Mouse (Mus musculus) kidney, adult 9 months (tissue): ENCODE data around the gene Celf5.

Experiments used
- DNase-seq: peaks from one replicate; pipeline ENCODE4 v3.0.0; 2022

Gene Celf5

DNA sequence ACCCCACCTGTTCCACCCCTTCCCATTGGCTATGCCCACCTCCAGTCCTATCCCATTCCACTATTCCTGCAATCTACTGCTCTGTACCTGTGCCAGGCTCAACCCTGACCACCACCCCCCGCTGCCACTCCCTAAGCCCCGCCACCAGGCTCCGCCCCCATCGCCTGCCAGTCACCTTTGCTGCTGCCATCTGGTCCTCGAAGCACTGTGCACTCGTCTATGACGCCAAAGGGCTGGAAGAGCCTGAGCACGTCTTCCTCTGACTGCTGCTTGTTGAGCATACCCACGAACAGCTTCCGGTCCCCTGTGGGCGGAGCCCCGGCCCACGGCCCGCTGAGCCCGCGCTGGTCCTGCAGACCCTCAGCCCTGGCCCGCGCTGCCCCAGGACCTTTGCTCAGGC is 12.1 kb downstream of the Celf5 start:
- DNase-seq = no peak

DNA sequence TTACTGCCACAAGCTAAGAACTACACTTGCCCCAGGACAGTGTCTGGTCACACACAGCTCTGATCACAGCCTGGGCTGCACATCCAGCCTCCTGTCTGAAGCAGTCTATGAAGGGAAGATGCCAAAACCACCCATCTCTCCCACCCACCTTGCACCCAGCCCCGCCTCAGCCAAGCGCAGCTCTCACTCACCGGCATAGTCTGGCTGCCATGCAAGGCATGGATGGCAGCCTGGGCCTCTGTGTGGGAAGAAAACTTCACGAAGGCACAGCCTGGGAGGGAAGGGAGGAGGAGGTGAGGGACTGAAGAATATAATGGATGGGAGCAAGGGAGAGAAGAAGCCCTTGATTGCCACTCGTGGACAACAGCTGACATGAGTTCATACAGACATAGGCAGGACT is 13.3 kb downstream of the Celf5 start:
- no peak for DNase-seq

DNA sequence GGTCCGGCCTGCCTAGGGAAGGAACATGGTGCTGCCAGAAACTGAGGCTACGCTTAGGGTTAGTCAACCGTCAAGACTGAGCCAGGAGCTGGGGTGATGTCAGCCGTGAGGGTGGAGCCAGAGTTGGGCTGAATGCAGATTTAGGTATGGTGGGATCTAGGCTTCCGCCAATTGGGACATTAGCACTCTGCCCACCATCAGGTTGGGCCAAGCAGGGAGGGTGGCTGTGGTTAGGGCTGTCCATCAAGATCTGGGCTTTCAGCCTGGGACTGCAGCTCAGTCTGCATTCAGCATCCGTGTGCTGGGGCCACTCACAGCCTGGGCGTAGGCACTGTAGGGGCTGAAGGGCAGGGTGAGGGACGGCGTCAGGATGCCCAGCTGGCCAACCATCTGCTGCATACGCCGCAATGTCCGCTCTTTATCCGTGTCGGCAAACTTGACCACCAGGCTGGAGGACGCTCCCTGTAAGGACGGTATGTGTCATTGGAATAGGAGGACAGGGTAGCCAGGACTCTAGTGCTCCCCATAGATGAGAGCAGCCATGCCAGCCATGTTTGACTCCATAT is 14.8 kb downstream of the Celf5 start:
- no peak for DNase-seq

DNA sequence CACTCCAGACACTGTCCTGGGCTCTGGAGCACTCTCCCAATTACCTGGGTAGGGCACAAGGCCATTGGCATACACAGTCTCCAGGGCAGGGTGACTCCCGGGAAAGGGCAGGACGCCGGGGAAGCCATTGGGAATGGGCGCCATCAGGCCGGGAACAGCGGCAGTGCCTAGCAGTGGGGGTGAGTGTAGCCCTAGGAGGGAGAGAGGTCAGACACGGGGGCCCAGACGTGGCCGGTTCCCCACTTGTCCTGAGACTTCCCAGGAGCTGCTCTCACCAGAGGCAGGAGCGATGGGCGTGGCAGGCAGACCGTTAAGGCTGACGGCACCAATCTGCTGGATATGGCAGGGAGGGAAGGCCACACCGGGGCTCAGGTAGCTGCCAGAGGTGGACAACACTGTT is 15.6 kb downstream of the Celf5 start:
- no peak for DNase-seq

DNA sequence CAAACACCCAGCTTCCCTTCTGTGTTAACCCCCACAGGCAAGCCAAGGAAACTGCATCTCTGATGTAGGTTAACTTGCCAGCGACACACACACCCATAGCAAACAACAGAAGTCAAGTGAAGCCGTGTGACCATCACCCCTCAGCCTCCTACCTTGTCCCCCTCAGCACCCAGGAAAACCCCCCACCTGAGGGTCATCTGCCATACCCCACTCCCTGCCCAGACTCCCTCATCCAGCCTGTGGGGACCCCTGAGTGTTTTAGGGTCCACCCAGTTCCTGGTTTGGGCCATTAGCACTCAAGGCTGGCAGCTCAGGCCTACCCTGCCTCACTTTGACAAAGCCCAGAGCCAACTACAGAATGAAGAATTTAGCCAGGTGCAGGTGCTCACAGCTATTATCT is 16.4 kb downstream of the Celf5 start:
- no peak for DNase-seq

DNA sequence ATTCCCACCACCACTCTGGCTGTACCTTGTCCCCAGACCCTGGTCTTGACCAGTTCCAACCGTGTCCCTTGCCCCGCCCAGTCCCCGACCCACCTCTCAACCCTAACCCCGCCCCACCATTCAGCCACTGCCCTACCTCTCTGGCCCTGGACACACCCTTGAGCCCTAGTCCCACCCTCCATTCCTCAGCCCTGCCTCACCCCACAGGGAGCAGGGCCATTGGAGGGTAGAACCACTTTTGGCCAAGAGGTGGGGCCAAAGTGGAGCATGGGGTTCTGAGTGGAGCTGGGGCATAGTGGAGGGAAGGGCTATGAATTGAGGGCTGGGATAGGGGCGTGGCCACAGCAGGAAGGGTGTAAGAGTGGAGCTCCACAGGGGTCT is 17.3 kb downstream of the Celf5 start:
- no peak for DNase-seq

DNA sequence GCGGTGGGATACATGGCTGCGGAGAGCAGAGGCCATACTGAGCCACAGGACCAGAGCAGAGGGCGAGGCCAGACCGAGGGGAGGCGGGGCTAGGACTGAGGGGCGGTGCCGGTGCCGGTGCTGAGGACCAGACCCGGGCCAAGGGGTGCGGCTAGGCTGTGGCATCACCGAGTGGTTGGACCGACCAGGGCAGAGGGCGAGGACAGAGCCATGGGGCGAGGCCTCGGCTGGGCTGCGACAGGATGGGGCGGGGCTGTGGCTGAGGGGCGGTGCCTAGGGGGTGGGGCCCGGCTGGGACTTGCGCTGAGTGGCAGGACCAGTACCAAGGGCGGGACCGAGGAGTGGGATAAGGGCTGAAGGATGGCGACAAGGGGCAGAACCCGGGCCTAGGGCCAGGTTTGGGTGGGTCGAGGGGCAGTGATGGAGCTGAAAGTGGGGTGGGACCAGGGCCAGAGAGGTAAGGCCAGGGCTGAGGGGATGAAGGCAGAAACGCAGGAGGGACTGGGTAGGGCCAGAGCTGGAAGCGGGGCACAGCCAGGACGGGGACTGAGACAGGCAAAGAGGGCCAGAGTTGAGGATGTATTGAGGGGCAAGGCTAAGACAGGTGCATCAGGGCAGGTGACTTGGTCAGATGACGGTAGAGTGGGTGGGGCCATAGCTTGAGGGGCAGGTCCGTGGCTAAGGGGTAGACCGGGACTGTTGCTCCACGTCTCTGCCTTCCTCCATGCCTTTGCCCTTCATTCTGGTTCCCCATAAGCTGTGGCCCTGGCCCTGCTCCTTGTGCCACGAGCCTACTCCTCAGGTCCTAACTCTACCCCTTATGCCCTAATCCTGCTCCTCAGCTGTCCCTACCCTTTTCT is 17.9 kb downstream of the Celf5 start:
- peak; percentile 30 for DNase-seq

DNA sequence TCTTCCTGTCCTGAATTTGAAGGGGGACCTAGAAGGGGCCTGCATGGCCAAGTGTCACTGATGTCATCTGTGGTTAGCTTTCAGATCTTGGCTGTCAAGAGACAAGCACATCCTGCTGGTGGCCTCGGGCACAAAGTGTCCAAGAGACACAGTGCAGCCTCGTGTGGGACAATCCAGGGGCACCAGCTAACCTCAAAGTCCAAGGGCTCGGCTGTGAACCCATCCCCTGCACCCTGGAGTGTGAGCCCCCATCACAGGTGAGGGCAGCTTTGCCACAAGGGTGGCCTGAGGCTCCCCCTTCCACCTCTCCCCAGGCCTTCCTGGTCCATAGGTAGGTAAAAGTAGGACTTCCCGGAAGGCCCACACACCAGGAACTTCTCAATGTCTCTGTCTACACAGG is 19.0 kb downstream of the Celf5 start:
- no peak for DNase-seq

DNA sequence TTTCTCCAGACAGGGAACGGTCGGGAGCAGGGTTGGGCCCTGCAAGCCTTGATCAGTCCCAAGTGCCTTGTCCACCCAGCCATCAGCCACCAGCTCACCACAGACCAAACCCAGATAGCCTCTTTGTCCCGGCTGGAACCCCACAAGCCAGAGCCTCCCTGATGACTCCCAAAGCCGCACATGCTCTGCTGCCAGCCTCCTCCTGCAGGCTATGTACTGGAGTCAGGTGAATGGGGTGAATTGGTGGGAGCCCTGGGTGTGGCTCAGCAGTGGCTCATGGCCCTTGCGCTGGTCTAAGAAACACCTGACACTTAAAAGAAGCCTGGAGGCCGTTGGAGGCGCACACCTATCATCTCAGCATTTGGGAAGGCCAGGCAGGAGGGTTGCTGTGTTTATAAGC is 19.6 kb downstream of the Celf5 start:
- no peak for DNase-seq

DNA sequence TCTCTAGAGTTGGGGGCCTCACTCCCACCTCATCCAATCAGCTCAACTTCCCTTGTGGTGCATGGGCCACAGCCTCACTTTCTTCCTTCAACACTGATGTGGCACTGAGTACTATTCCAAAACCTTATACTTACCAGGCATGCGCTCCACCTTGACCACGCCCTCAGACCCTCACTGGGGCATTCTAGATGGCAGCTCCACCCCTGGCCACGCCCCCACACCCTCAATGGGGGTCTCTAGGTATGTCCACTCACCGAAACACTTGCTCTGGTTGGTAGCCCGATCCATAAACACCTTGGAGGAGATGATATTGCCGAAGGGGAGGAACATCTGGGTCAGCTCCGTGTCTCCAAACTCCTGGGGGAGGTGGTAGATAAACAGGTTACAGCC is 20.1 kb downstream of the Celf5 start:
- DNase-seq = no peak

DNA sequence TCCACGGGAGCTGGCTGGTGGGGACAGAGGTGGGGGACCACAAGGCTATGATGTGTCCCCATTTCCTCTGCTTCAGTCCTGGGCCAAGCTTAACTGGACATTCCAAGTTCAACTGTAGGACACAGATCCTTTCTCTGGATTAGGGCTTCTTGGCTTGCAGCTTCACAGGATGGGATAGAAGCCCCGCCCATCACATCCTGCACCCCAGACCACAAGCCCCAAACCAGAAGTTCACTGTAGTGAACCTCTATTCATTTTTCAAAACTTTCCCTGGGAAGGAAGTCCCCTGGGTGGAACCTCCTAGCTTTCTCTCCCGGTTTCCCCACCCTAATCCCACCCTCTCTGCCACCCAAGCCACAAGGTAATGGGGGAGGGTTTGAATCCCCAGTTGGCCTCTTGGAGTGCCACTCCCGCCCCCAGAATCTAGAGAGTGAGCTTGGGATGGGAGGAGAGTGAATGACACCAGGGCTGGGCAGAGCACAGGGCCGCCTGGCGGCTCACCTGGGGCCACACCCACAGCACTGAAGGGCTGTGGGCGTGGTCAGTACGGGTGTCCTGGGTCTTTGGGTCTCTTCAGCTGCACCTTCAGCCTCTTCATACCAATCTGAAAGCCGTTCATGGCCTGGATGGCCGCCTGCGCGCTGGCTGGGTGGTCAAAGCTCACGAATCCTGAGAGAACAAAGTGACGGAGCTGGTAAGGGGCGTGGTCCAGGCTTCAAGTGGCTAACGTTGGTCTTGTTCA is 20.7 kb downstream of the Celf5 start:
- no peak for DNase-seq

DNA sequence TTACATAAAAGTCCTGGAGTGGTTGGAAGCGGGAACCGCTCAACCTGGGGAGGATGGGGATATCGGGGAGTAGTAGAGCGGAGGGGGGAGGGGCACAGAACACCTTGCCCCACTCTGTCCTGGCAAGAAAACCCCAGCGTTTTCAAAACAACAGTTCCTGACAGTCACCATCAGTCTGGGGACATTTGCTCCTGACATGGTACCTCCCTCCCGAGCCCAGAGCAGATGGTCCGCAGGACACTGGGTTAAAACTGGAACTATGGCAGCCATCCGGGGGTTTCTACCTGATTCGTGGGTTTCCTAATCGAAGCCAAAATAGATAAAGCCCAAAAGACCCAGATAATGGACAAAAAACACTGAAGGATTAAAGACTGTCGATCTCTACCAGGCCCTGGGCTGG is 21.6 kb downstream of the Celf5 start:
- DNase-seq = no peak

DNA sequence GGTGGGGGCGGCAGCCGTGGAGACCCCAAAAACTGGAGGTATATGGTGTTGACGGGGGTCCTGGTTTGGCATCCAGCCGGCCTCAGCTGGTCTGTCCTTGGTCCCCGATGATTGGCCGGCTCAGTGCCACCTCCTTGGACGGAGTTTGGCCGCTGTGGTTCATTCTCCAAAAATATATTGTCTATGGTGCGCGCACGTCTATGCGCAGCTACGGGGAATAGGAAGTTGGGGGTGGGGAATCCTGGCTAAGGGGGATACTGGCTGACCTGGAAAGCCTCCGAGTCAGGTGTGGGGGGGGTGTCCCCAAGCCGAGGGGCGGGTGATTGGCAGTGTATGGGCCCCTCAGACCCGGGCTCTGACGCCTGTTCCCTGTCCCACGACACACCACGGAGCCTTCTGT is 22.0 kb downstream of the Celf5 start:
- DNase-seq = no peak

DNA sequence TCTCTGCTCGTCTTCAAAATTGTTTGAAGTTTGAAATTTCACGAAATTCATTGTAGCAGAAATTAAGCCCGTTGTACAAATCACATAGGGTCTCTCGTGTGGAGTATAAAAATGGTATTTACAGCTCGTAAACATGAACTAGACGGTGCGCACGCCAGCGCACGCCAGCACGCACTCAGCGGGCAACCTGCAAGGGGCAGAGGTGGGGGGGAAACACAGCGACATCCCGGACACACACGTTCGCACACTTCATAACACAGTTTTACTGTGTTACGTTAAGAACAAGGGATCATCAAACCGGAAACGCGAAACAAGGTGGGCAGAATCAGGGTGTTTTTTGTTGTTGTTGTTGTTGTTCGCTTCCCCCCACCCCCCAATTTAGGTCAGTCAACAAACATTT is 23.1 kb downstream of the Celf5 start:
- no peak for DNase-seq

DNA sequence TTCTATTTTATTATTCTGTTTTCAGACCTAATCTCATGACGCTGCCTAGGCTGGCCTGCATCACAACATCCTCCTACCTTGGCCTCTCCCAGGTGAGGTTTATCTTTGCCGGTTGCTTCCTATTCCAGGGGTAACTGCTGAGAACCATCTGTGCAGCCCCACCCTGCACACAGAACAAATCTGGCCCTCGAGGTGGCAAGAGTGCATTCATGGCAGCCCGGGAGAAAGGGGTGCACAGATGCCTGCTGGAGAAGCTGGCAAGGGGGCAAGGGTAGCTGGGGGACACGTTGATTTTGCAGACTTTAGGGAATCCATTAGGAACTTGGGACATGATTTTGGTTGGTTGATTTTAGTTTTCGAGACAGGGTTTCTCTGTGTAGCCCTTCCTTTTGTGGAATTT is 24.2 kb downstream of the Celf5 start:
- no peak for DNase-seq

DNA sequence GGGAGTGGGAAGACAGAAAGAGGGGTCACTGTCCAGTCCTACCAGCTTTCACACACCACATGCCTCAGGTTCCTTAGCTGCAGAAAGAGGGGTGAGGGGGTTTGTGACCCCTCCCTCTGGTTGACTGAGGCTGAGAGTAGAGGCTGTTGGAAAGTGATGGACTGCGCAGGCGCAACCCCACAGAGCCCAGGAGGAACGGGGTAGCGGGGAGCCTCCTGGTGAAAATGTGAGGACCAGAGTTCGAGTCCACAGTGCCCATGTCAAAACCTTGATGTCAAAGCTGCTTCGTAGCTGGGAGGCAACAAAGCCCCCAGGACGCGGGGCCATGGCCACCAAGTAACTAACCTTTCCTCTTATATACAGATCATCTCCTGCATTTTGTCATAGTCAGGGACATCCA is 24.9 kb downstream of the Celf5 start:
- no peak for DNase-seq

DNA sequence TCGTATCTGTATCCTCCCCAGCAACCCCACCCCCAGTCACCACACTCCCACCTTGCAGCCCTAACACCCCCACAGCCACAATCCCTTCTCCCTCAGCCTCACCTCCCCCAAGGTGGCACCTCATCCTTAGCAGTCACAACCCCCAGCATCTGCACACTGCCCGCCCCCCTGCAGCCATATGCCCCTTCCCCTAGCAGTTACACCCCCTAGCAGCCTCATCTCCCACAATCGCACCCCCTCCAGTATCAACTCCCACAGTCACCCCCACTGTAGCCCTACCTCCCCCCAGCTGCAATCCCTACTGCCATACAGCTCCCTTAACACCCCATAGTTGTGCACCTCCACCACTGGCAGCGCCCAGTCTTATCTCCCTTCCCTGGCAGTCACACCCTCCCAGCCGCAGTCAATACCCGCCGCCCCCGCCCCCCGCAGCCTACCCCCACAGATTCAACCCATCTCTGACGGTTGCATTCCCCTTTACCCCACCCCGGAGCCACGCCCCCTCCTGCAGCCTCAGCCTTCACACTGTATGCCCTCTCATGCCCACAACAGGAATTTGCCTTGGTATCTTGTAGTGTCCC is 25.4 kb downstream of the Celf5 start:
- no peak for DNase-seq

DNA sequence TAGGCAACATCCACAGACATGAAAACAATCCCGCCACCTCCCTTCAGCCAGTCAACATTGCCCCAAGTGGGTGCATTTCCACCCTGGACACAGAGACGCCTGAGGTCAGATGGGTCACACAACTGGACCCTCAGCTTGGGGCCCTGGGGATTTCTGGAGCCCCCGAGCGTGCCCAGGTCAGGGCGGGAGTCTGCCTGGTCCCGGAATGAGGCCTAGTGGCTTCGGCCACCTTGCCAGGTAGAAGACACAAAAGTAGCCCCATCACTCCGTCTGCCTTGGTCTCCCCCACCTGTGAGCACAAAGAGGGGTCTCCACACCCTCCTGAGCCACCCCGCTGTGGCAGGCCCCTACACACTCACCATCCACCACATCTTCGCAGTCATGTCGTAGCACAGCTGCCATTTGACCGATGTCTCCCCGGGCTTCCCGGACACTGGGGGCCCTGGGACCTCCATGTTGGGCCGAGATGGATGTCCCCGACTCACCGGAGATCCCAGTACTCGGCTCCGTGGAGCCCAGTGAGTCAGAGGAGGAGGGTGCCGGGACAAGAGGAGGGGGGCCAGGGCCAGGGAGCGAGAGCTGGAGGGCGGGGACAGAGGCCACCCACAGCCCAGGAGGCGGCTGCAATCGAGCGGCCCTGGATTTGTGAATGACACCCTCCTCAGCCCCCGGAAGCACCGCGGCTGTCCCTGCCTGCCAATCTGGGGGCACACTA is 27.2 kb downstream of the Celf5 start, which contains the start of gene Nfic:
TSS of gene Nfic (minus strand) at position 455 of the 715 bp plus-strand sequence.
- no peak for DNase-seq

DNA sequence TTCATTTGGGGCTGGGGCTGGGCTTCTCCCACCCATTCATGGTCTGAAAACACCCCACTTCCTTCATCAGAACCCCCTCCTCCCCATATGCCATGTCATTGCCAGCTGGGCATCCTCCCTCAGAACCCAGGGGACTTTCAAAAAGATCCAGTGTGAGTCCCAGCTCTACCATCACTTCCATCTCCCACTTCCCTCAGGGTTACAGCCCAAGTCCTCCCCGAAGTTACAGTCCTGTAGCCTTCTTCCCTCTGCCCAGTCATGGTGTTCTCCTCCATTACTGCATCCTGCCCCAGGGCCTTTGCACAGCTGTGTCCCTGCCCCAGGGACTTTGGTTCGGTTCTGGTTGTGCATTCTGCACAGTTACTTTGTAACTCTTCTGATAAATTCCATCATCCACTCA is 28.4 kb downstream of the Celf5 start:
- no peak for DNase-seq

DNA sequence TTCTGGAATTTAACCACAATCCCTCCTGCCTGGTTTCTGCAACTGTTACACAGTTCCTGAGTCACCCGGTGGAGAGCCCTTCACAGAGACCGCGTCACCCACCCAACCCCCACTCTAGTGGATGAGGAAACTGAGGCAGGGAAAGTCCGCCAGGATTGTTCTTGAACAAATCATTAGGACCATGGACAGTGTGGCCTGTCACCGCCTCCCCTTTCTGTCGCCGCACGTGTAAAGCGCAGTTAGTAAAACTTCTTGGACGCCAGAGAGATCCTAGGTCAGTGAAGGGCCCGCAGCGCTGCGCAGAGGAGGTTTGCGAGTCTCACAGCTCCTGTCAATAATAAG is 29.6 kb downstream of the Celf5 start:
- DNase-seq = no peak

DNA sequence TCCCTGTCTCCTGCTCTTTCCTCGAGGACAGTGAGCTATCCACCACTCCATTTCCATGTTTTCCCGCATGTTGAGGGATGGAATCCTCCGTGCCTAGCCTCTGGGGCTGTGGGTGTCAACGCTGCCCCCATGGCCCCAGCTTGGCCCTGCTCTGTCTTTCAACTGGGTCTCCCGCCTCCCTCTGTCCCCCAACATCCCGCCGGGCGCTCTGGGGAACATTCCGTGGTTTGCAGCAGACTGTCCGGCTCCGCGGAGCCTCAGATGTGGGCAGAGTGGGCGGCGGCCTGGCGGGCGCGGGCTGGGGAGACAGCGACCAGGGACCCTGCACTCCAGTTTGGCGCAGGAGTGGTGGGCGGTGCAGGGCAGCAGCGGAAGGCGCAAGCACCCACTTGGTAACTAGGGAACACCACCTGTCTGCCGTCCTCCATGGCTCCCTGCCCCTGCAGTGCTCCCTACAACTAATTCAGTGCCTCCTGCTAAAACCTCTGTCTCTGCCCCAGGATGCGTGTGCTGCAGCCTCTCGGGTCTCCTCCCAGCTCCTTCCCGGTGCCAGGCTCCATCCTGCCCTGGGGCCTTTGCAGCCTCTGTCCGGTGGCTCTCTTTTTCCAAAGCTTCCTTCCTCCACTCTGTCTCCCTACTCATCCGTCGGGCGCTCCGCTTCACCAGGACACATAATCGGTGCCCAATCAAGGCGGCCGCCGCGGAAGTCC is 30.1 kb downstream of the Celf5 start:
- no peak for DNase-seq

DNA sequence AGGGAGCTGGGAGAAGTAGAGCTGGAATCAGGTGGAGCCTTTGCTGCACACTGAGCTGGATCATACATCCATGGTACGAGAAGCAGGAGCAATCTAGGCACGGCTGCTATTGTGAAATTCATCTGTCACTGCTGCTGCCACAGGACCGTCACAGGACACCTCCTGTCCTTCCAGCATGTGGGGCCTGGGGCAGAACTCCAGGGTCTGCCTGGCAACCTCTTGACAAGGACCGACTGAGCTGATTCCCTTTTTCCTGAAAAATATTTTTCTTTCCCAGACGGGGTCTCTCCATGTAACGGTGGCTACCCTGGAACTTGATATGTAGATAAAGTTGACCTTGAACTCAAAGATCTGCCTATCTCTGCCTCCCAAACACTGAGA is 31.2 kb downstream of the Celf5 start:
- no peak for DNase-seq
